Mouse (Mus musculus) T-helper 1 cell (primary cell): ENCODE measurements around the gene Rpsa.

Experiments used
- in situ Hi-C: fragments of 300-600 bp; cut with MboI, MseI; formaldehyde crosslinking; loops from one replicate; pipeline ENCODE4 v1.15.1; 2025; ENCODE audit warnings: high pct_unique_total_duplicates

Gene Rpsa

DNA sequence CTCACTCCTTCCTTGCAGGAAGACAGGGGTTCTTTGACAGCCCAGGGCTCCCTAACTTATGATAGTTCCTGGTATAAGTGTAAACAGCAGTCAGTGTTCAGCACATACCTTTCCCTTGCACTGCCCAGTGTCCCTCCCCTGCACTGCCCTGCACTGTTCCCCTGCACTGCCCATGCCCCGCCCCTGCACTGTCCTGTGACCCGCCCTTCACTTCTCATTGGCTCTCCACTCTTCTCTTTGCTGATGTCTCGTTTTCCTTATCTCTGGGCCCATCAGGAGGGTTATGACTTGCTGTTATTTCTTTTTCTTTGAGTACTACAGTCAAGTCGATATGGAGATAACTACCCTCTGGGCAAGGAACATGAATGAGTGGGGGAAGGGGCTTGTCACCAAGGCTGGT is 30.6 kb downstream of the Rpsa start:
- in situ Hi-C loops, result no loop called here

DNA sequence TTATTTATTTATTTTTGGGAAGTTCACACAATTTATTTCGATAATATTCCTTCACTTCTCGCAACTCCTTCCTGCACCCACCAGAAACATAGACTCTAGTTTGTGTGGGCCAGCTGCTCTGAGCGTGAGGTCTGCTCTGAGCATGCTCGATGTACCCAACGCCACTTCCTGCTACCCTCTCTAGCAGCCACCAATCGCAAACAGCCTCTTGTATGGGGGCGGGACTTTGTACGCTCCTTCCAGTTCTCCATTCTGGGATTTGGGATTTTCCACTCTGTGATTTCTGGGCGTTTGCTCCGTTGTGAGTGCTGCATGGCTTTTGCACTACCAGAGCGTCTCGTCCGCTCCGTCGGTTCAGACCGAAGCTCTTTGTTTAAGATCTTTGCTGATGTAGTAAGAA is 36.4 kb downstream of the Rpsa start:
- in situ Hi-C loops, result no loop called here

DNA sequence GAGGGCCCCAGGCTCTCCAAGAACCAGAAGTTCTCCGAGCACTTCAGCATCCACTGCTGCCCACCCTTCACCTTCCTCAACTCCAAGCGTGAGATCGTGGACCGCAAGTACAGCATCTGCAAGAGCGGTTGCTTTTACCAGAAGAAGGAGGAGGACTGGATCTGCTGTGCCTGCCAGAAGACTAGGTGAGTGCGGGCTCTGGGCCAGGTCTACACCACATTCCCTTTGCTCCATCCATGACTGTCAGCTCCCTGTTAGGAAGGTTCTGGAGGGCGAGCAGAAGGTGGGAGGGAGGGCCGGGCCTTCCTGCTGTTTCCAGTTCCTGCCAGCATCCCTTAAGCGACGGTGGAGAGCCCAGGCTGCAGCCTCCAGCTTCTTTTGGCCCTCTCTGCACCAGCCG is 40.3 kb downstream of the Rpsa start:
- in situ Hi-C loops, result no loop called here

DNA sequence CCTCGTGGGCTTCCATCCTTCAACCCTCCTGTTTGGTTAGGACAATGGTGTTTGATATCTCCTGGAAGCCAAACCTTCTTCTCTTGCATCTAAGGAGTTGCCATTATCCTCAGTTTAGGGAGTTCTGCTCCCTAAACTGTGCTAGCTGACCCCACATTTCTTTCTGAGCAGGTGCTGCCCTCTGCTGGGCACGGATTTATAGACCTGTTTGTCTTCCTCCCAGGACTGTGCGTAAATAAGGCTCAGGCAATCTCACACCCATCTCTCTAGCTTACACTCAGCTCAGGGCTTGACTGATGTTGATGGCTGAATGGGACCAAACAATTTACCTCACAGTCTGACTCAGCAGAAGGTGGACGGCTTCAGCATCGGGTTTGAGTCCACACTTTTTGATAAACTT is 43.8 kb downstream of the Rpsa start:
- in situ Hi-C loops, result no loop called here

DNA sequence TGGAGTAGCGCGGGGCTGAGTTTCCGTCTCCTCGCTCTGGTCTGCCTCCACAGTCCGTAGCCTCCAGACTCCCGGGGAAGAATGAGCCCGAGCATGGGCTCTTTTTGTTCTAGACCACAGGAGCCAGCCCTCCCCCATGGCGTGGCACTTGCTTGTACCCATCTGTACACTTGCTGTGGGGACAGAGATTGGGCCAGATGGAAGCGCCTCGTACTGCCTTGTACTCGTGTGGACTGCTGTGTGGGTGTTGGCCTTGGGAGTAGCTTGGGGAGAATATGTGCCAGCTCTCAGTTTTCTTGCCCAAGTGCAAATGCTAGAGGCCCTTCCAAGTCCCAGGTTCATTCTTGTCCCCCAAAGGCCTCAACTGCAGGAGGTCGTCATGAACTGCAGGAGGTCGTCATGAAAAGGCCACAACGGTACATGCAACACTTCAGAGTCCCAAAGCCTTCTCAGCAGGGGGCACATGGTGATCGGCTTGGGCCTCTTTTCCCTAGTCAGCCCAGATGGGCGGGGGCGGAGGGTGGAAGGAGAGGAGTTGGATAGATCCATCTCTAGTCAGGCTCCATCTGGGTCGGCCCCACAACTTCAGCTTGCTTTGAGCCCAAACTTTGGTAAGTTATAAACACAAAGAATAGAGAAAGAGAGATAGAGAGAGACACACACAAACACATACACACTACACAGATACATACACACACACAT is 47.1 kb downstream of the Rpsa start:
- in situ Hi-C loops, result no loop called here

DNA sequence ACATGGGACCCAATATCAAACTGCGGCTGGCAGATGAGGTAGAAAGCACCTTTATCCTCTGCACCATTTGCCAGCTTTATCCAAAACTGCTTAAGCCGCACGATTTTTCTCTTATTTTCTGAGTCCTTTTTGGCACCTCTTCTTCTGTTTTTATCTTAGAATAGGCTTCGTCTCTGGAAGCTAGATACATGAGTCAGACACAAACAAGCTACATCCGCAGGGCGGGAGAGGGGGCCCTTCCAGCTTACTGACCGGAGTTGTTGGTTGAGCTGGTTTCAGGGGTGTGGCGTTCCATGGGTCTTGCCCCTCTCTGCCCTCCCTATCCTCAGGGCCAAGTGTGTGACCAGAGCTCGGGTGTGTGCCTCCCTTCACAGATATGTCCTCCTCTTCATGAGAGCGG is 51.3 kb downstream of the Rpsa start:
- in situ Hi-C loops, result no loop called here
